Mouse (Mus musculus) cerebellum, adult 11-12 months (tissue): ENCODE data around the gene Asic1.
A peak's percentile ranks its signal among the peaks of the same experiment; 100 is the strongest.
"Not testable (repeated sequence)": the region's sequence is repeated elsewhere in the genome, so short reads cannot be mapped to it uniquely, and the experiment has no call there.

ENCODE experiments used
- DNase-seq: peaks from one replicate; pipeline ENCODE4 v3.0.0; 2022

Gene Asic1

GRCm38 (mm10) chr15:99723120-99723514, 52.9 kb downstream of the Asic1 start:
- DNase-seq, result peak; percentile 53

- peak; percentile 78 for DNase-seq
These were observed 53.5 kb downstream of the Asic1 start for GRCm38 (mm10) chr15:99723515-99724291.

GRCm38 (mm10) chr15:99724292-99725021, 54.3 kb downstream of the Asic1 start:
- peak; percentile 84 for DNase-seq

- peak; percentile 98 for DNase-seq
These were observed 55.4 kb downstream of the Asic1 start, which contains the start of gene Cox14 for GRCm38 (mm10) chr15:99725341-99726155. Cox14 (plus strand) TSS chr15:99725618.

- DNase-seq, result peak; percentile 41
These were observed 56.4 kb downstream of the Asic1 start for GRCm38 (mm10) chr15:99726549-99726948.

GRCm38 (mm10) chr15:99727039-99727438, 56.9 kb downstream of the Asic1 start:
- DNase-seq, result not testable (repeated sequence)

GRCm38 (mm10) chr15:99727525-99727924, 57.4 kb downstream of the Asic1 start:
- DNase-seq, result peak; percentile 39

- DNase-seq, result peak; percentile 49
These were observed 58.0 kb downstream of the Asic1 start for GRCm38 (mm10) chr15:99728211-99728610.

- DNase-seq, result no peak
These were observed 59.1 kb downstream of the Asic1 start for GRCm38 (mm10) chr15:99729056-99729783.

GRCm38 (mm10) chr15:99731167-99731566, 61.0 kb downstream of the Asic1 start:
- DNase-seq, result no peak

- no peak for DNase-seq
These were observed 61.5 kb downstream of the Asic1 start for GRCm38 (mm10) chr15:99731678-99732077.

GRCm38 (mm10) chr15:99733186-99733585, 63.0 kb downstream of the Asic1 start:
- DNase-seq, result no peak

- peak; percentile 100 for DNase-seq
These were observed 65.5 kb downstream of the Asic1 start for GRCm38 (mm10) chr15:99735631-99736030.

GRCm38 (mm10) chr15:99736675-99737074, 66.5 kb downstream of the Asic1 start:
- DNase-seq, result no peak

- DNase-seq, result no peak
These were observed 70.1 kb downstream of the Asic1 start for GRCm38 (mm10) chr15:99740229-99740628.
